Mouse (Mus musculus) c-Kit-positive CD71-positive TER-119-positive erythroid progenitor cells, embryonic 14.5 days (primary cell): Measurements from ENCODE around the gene Ccdc81.

Experiments used
- DNase-seq: peaks from one replicate; pipeline ENCODE4 v3.0.0-alpha.2; 2013; ENCODE audit warnings: low spot score

Ccdc81 gene

GRCm38 (mm10) chr7:89903442-89904343 lies at the start of gene Ccdc81:
Gene Ccdc81 (minus strand): TSS chr7:89903629.
- DNase-seq = no peak

DNA sequence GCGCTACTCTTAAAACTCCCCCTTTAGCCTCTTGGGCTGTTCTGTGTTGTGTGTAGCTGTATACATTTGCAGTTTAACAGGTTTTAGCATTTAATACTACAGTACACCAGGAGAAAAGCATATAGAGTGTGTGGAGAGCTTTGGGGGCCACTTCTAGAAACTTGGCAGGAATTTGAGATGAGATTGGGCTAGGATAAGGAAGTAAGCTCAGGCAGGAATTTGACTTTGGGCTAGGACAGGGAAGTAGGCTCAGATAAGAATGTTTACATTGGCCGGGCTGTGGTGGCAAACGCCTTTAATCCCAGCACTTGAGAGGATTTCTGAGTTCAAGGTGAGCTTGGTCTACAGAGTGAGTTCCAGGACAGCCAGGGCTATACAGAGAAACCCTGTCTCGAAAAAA lies 46.0 kb upstream of the Ccdc81 start:
- no peak for DNase-seq

DNA sequence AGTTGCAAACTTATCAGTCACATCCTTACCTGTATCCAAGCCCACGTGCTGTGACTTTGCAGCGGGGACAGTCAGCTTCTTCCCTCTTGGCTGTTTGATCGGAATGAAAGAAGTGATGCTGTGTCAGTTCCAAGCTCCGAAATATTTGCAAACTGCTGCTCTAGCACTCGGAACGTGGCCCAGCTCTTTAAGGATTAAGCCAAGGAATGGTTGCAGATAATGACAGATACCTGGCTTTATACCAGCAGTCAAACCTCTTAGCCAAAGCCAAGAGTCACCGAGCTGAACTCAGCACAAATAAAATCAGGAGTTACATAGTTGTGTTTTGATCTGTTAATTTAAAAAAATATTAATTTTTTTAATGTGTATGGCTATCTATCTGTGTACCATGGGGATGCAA lies 44.6 kb upstream of the Ccdc81 start:
- no peak for DNase-seq

GRCm38 (mm10) chr7:89940571-89941463 lies 37.4 kb upstream of the Ccdc81 start, which contains the start of gene Hikeshi:
Gene Hikeshi (minus strand): TSS chr7:89941204.
- DNase-seq = peak; percentile 99

- DNase-seq = no peak
Observed at GRCm38 (mm10) chr7:89939497-89940353, 36.3 kb upstream of the Ccdc81 start.

DNA sequence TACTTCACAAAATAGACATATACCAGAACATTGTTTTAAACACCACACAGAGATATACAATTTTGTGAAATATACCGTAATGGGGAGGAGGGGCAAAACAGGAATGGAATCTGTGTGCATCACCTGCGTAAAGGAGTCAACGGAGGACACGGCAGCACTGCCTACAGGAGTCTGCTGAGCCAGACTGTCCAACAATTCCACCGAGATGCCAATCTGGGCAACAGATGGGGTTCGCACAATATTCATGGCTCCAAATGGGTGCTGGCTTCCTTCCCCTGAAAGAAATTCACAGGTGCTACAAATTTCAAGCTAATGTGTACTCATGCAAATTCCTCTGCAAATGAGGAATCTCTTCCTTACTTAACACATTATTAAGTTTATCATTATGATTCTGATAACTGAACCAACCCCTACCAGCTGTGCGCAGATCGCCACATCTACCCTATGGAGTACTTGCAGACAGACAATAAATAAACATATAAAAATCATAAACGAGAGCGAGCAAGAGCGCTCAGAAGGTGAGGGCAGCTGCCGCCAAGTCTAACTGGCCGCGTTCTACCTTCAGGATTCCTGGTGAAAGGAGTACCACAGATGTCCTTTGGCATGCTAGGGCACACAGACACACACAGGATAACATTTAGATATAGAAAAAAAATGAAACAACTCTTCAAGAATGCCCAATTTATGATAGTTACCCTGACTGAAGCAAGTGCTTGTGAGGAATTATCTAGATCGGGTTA lies 20.2 kb upstream of the Ccdc81 start:
- DNase-seq = no peak

- no peak for DNase-seq
Observed at GRCm38 (mm10) chr7:89917776-89918175, 14.3 kb upstream of the Ccdc81 start.

DNA sequence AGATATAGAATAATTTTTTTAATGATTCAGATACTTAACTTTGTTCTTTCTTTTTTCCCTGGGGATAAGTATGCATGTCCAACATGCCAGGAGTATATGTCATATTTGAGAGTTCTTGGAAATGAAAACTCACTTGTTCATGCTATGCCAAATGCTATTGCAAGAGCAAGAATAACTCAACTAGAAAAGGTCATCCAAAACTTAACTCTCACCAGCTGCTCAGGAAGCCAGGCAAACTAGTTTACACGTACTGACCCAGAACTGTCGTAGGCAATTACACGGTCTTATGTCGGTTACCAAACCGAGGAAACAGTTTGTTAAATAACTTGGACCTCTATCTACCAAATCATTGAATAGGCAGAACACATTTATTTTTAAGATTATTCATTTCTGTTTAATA lies 13.3 kb upstream of the Ccdc81 start:
- DNase-seq = no peak

GRCm38 (mm10) chr7:89913432-89914158 lies 10.2 kb upstream of the Ccdc81 start:
- DNase-seq = no peak

DNA sequence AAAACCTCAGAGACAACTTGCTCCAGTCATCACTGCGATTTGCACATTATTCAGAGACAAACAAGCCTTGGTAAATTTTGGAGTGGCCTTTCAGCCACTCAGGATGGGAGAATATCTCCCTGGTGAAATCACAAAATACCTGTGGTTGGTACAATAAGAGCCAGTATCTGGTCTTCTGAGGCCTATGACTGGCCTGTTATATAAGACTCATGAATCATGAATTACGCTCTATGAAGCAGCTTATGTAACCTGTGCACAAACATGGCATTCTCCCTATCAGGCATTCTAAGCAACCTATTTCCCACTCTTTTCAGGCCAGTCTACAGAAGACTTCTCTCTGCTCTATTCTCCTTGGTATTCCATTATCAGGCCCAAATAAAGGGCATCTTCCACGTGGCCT lies 8.9 kb upstream of the Ccdc81 start:
- no peak for DNase-seq

DNA sequence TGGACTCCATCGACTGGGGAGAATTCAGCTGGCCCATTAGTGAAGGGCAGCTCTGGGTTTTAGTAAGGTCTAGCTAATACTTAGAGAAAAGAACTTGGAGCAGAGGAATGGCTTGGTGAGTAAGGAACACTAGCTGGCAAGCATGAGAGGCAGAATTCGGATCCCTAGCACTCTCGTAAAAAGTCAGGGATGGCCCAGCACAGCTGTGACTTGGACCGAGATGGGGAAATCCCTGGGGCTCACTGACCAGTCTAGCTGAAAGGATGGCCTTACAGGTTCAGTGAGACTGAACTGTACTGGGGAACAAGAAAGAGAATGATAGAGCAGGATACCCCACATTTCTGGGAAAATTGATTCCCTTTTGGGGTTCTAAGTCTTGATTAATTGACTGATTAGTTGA lies 6.3 kb upstream of the Ccdc81 start:
- DNase-seq = no peak

DNA sequence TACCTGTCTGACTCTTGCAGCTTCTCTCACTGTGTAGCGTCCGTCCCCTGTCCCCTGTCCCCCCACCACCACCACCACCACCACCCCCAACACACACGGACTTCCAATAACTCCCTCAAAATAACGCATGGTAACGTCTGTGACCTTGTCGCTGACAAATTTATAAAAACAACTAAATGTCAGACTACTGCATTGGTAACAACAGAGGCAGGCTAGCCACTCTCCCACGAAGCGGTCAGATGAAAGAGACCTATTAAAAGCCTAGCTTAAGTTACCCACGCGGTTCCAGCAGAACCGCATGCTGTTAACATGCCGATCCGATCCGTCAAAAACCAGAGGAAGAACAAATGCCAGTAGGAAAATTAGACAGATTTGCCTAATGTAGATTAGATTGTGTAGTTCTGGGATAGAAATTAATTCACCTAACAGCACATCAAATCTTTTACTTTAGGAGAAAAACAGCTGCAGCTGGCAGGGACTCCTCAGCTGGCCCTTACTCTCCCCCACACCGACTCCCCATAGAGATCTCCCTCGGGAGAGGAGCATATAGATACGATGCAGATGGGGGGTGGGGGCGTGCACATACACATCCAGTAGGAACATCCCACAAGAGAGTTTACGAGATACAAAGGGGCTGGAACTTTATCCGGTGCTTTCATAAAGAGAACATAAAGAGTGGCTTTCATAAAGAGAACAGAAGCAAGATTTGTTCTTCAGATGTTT lies 5.6 kb upstream of the Ccdc81 start:
- no peak for DNase-seq

DNA sequence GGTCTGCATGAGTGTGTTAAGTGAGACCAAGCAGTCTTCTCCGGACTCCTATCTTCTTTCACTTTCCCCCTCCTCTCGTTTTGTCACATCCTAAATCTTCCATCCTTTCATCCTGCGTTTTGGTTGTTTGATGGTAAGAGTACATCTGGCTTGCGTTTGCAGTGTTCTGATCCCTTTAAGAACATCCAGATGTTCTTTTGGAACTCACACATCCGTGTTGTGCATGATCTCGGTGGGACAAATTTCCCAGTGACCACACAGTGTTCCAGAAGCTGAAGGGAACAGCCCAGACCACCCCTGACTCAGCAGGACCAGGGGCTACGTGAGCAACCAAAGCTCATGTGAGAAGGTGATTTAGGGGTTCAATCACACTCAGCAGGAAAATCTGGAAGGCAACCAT lies 5.0 kb upstream of the Ccdc81 start:
- DNase-seq = no peak

DNA sequence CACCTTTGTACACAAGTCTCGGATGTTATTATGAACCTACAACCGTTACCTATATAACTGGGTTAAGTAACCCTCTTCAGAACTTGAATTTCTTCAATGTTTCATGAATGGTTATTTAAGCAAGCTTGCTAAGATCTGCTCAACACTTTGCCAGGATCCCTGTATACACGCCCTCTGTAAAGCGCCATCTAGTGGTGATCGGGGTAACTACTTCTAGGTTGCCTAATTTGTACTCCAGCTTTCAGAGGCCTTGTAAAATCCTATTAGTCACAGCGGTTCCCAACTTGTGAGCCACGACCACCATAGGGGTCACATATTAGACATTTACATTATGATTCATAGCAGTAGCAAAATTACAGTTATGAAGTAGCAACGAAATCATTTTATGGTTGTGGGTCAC lies 4.5 kb upstream of the Ccdc81 start:
- DNase-seq = peak; percentile 70

GRCm38 (mm10) chr7:89903007-89903406 lies 422 bp downstream of the Ccdc81 start:
- no peak for DNase-seq

DNA sequence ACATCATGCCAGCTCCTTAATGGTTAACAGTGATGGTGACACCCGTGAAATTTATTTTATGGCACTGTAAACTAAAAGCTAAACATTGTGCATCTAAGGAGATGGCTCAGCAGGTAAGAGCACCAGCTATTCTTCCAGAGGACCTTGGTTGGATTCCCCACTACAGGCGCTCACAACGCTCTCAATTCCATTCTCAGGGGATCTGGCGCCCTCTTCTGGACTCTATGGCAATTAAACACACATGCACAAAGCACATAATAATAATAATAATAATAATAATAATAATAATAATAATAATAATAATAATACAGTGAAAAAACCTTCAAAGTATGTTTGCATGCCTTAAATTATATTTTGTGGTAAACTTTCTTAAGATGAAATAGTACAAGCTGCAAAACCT lies 11.6 kb downstream of the Ccdc81 start:
- peak; percentile 13 for DNase-seq

- DNase-seq = no peak
Observed at GRCm38 (mm10) chr7:89891412-89891811, 12.0 kb downstream of the Ccdc81 start.

GRCm38 (mm10) chr7:89884551-89884950 lies 18.9 kb downstream of the Ccdc81 start:
- DNase-seq = no peak

DNA sequence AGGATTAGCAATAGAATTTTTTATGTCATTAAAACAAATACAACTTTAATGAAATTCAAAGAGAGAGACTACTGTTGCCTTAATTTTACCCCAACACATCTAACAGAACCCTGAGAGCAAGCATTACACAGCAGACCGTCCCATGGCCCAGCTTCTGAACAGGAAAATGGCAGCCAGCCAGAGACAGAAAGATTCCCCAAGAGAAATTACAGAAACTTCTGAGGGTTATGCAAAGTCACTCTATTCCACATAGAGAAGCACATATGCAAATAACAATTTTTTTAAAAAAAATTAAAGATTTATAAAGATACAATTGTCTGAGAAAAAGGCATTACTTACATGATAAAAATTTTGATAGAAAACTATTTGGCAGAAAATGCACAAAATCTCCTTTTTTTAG lies 23.7 kb downstream of the Ccdc81 start:
- DNase-seq = no peak

DNA sequence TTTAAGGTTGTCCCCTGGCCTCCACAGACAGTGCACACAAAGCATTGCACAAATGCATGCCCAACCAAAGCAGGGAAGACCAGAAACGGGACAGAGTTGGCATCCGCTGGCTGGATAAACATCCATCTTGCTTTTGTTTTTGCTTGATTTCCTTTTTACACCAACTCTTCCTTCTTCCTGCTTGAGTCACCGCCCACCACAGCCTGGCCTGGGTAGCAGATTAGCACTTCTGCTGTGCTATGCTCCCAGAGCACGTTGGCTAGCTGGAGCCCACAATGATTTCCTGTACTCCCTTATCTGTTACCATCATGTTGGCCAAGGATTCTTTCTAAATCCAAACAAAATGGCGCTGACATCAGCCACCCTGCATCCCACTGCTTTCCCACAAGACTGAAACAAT lies 36.2 kb downstream of the Ccdc81 start:
- no peak for DNase-seq
